Mouse (Mus musculus): Measurements from ENCODE around the gene Pcbp2.

The Pcbp2 gene

DNA sequence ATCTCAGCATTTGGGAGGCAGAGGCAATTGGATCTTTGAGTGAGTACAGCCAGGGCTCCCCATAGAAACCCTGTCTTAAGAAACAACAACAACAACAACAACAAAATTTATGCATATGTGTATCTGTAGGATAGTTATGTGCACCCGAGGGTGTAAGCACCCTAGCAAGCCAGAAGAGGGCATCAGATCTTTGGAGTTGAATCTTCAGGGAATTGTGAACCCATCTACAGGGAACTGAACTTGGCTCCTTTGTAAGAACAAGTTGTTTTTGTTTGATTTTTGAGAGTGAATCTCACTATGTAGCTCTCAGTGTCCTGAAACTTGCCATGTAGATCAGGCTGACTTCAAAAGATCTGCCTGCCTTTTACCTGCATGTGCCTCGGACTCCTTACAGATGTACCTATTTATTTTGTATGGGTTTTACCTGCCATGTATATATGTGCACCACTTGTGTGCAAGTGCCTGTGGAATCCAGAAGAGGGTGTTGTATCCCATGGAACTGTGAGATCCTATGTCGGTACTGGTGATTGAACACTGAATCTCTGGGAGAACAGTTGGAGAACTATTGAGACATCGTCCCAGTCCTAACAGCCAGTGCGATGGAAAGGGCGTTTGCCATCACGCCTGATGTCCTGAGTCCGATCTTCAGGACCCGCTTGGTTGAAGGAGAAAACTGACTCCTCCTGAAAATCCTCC, 1.5 kb upstream of the Pcbp2 start:
- no peak for DNase-seq (ENCODE audit: low spot score)

DNA sequence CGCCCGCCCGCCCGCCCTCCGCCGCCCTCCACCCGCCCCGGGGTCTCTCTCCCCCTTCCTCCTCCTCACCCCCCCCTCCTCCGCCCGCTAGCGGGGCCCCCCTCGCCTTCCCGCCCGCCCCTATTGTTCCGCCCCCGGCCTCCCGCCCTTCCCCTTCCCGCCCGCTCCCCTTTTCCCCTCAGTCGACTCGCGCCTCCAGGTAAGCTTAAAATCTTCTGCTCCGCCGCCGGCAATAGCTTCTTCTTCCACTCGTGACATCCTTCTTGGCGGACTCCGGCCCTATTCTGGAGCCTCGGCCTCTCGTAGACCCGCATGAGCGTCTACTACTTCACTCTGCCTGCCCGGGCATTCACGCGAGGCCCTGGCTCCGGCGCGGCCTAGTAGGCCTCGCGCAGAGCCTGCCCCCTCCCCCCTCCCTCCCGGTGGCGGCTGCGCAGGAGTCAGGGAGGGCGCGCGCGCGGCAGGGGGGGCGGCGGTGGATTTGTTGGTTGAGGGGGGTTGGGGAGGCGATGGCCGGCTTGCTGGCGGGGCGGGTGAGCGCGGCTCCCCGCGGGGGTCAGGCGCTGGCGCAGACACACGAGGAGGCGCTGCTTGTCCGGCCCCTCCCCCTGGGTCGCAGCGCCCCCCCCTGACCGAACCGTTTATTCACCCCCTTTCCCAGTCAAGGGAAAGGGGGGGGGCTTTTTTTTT, 411 bp downstream of the Pcbp2 start:
- DNase-seq (ENCODE audit: low spot score): peak; percentile 63

DNA sequence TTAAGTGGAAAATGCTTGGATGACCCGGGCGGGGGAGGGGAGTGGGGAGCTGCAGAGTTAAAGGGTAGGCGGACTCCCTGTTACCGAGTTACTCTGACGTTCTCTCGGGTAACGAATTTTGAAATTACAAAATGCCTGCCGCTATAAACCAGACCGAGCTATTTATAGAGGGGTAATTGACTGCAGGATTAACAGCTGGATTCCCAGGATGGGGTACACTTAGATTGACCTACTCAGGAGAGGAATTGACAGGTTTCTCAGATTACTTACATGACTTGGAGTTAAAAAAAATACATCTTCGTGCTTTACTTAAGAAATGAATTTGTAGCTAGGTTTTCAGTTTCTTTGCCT, 931 bp downstream of the Pcbp2 start:
- no peak for DNase-seq (ENCODE audit: low spot score)

DNA sequence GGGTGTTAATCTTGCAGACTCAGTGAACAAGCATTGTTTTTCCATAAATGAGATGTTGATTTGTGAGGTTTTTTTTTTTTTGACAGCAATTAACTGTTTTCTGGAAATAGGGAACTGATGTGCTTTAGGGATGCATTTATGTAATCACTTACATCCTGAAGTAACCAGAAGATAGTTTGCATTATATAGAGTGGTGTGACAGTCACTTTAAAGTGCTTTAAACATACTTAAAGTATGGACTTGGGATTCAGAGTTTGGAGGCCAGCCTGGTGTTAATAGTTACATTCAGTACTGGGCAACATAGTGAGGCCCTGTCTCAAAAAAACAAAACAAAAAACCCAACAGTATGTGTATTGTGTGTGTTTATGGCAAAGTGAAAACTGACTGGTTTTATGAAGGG, 1.4 kb downstream of the Pcbp2 start:
- DNase-seq (ENCODE audit: low spot score): no peak

DNA sequence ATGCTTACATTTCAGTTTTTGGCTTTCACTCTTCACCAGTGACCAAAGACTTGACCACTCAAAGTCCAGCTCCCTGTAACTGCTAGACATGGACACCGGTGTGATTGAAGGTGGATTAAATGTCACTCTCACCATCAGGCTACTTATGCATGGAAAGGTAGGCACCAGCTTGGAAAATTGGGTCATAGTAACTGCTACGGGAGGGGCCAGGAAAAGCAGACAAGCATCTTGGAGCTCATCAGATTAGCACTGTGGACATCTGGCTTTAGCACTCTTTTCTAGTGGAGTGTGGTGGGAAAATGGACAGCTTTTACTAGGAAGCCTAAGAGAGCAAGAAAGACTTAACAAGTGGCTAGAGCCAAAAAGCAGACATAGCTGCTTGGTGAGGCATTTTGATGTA, 2.9 kb downstream of the Pcbp2 start:
- no peak for DNase-seq (ENCODE audit: low spot score)

DNA sequence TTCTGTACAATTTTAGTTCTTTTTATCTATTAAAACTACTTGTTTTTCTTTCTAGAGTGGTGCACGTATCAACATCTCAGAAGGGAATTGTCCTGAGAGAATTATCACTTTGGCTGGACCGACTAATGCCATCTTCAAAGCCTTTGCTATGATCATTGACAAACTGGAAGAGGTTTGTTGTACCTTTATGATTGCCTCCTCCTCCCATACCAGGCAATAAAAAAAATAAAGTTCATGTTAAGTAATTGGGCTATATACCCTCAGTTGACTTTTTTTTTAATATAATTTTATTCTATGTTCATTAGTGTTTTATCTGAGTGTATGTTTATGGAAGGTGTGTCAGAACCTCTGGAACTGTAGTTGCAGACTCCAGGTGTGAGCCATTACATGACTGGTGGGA, 4.2 kb downstream of the Pcbp2 start:
- no peak for DNase-seq (ENCODE audit: low spot score)

DNA sequence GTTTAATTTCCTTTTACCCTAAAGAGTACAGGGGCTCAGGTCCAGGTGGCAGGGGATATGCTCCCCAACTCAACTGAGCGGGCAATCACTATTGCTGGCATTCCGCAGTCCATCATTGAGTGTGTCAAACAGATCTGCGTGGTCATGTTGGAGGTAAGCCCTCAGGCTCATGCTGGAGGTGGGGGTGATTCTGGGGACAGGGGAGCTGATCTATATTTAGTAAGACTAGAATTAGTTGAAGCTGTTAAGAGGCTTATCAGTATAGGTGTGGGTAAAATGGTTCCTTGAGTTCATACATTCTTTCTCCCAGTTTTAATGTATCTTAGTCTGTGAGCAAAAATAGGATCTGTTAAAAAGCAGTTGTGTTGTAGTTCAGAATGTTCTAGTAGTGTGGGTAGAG, 12.8 kb downstream of the Pcbp2 start:
- no peak for DNase-seq (ENCODE audit: low spot score)

DNA sequence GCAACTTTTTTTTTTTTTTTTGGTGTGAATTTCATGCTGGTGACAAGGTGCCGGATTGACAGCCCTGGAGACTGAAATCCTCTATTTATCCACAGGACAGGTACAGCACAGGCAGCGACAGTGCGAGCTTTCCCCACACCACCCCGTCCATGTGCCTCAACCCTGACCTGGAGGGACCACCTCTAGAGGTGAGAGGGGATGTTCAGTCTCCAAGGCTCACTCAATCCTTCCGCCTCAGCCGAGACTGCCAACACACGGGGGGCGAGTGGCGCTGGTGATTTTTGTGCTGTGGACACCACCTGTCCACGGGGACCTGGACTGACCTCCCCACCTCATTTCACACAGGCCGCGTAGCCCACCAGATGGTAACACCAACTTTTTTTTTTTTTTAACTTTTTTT, 15.5 kb downstream of the Pcbp2 start:
- DNase-seq (ENCODE audit: low spot score): no peak

DNA sequence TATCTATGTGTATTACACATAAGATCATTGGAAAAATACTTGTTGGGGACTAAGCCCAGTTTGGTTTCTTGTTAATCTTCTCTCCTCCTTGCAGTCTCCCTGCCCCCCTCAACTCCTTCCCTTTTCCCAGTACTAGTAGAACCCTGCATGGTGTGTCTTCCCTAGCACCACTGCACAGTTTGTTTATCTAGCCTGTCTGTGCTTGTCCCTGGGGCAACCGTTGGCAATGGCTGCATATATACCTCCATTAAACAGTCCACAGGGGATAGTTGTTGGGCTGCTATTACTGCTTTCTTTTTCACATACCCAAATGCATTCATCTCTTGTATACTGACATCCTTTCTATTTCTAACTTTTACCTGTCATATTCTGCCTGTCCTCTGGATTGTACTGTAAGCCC, 17.3 kb downstream of the Pcbp2 start:
- DNase-seq (ENCODE audit: low spot score): no peak

DNA sequence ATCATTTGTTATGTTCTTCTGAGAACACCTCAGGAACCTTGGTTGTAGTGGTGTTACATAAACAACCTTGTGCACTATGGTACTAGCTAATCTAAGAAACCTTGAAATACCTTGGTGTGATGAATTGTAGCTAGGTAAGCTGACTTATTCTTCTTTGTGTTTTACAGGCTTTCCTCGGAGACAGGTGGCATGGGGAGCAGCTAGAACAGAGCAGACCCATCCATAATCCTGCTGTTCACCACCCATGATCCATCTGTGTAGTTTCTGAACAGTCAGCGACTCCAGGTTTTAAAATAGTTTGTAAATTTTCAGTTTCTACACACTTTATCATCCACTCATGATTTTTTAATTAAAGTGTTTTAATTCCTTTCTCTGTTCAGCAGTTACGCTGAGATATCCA, 28.0 kb downstream of the Pcbp2 start:
- DNase-seq (ENCODE audit: low spot score): no peak

DNA sequence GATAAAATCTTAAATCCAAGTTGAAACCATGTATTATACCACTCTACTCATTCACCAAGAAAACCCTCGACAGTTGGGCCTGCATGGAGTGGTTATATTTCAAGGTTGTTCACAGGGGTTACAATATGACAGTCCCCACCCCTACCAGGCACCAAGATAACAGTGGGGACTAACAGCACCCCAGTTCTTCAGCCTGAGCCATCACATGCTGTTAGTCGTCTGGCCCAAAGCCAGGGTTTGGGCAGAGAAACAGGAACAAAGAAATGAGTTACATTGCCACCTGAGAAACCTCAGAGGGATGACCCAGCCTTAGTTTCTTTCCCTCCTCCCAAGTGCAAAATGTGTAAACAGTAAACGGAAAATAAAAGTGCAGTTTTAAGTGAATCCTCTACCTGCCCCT, 29.0 kb downstream of the Pcbp2 start:
- DNase-seq (ENCODE audit: low spot score): no peak

DNA sequence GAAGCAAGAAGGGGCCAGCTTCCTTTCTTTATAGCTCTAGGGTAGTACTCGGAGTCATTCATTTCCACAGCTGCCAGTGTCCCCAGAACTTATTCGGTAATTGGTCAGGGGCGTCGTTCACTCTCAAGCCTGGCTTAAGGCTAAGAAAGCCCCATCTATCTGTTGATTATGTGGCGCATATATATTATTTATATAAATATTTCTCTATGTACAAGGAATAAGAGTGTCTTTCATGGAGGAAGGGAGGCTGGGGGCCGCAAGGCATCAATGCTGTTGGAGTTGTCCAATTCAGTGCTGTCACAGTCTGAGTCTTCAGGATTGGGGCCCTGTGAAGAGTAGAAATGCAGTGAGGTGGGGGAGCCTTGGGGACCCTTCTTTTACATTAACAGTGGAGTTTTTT, 29.5 kb downstream of the Pcbp2 start:
- no peak for DNase-seq (ENCODE audit: low spot score)

DNA sequence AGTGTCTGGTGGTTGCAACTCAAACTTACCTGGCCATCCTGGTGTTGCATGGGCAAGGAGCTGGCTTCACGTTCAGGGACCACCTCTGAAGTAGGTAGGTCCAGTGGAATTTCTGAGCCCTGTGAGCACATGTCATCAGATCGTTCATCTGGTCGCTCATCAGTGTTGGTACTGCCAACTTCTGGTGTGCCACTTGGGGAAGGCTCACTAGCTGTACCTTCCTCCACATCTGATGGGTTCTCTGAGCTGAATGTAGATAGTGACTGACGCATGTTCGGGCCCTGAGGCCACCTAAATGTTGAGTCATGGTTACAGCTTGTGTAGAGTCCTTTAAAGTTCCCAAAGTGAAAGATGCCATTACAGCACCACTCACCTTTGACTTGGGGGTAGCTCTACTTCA, 30.1 kb downstream of the Pcbp2 start:
- no peak for DNase-seq (ENCODE audit: low spot score)

DNA sequence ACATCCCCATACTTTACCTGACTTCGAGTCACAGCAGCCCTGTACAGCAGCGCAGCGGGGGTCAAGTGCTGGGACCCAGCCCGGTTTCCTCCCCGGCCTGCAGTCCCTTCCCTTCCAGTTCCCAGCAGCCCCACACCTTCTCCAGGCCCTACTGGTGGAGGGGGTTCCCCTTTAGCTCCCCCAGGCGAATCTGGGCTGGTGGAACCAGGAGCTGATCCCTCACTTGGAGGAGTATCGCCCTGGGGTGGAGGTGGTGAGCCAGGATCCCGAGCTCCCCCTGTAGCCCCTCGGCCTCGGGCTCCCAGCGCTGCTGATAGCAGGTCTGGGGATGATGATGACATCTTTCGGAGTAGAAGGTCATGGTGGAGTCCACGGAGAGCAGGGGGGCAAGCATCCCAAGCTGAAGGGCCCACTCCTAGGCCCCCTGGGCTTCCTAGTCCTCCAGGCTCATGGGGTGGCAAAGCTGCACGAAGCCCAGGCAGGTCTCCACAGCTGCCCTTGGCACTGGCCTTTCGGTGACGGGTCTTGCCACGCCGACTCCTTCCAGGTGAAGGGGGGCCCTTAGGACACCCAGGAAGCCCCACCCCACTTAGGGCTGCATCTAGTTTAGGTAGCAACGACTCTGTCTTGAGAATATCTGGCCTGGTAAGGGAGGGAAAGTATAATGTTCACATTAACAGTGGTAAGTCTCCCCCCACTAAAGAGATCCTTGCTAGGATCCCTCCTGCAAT, 30.9 kb downstream of the Pcbp2 start:
- no peak for DNase-seq (ENCODE audit: low spot score)

DNA sequence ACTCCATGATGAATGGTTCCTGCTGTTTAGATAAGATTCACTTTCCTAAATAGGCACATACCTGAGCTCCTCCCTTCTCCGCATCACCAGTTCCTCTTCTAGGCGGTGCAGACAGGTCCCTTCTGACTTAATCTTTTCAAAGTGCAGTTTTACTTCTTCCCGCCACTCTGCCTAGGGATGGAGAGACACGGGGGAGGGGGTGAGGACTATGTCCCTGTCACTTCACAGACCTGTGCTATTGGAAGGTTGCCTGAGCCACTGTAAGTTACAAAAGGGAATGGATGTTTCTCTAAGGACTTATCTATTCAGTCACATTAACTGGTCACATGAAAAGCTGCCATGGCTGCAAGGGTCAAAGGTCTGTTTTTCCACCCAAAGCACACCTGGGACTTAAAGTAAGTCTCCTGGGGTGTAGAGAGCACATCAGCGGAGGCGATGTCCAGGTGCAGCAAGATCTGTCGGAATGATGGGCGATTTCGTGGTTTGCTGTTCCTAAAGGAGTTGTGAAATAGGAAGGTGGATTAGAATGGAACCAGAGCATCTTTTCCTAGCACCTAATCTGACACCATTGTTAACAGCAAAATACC, 32.0 kb downstream of the Pcbp2 start:
- DNase-seq (ENCODE audit: low spot score): no peak

DNA sequence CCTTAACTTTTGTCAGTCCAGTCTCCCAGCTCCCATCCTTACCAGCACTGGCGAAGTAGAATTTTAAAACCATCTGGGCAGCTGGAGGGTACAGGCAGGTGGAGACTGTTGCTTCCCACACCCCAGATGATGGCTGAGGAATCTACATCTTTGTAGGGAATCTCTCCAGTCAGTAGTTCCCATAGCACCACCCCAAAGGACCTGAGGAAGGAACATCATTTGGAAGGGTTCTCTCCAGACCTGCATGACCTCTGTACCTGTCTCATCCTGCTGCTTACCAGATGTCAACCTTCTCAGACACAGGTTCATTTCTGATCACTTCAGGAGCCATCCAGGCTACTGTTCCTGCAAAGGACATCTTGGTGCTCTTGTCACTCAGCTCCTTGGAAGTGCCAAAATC, 33.1 kb downstream of the Pcbp2 start, which contains the start of gene Gm10337:
TSS of gene Gm10337 (plus strand) at position 276 of the 400 bp plus-strand sequence.
- DNase-seq (ENCODE audit: low spot score): no peak

DNA sequence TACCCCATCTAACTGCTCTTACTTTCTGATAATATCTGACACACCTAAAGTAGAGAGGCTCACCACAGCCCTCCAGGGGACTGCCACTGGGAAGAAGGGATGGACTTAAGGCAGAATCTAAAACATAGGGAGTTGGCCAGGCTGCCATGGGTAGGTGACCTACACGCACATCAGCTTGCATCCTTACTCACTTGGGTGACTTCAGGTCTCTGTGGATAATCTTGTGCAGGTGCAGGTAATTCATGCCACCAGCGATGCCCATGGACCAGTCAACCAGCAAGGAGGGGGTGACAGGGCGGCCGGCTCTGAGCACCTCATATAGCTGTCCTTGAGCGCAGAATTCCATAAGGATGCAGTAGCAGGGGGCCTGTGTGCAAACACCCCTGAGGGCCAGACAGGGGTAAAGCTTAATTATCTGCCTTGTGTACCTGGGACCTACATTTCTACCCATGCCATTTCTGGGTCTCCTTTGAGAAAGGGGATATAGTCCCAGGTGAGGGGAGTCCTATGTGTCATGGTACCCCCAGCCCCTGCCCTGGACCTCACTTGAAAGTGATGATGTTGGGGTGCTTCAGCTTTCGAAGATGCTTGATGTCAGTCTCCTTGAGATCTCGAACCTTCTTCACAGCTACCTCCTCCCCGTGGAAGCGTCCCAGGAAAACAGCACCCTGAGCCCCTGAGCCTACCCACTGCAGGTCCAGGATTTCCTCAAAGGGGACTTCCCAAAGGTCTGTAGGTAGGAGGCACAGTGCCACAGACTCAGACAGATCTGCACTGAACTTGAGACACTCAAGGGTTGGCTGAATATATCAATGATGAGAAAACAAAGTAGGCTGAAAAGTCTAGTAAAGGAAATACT, 33.8 kb downstream of the Pcbp2 start:
- no peak for DNase-seq (ENCODE audit: low spot score)

DNA sequence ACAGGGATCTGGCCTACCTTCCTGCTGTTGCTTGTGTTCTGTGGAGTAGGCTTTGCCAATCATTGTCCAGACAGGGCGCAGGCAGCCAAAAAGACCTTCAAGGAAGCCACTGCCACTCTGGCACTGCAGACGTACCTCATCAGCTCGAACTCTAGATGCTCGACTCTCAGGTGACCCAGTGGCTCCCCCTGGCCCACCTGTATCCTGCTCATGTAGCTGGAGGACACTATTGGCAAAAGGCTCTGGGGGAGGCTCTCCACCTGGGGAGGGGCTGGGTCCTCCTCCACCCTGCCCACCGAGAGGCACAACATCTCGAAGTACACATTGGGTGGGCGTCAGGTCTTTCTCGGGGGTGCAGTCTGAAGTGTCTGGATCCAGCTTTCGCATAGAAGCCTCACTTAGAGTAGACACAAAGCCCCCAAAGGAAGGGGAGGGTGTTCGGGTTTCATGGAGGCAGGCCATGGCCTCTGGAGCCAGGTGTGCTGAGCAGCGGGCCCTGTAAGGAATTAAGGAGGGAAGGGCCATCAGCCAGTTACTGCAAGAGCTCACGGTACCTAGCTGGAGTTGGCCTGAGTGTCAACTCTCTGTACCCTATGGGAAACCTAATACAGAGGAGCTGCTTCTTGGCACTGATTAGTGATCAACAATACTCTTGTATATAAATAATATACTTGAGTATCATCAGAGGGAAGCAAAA, 34.9 kb downstream of the Pcbp2 start:
- no peak for DNase-seq (ENCODE audit: low spot score)

DNA sequence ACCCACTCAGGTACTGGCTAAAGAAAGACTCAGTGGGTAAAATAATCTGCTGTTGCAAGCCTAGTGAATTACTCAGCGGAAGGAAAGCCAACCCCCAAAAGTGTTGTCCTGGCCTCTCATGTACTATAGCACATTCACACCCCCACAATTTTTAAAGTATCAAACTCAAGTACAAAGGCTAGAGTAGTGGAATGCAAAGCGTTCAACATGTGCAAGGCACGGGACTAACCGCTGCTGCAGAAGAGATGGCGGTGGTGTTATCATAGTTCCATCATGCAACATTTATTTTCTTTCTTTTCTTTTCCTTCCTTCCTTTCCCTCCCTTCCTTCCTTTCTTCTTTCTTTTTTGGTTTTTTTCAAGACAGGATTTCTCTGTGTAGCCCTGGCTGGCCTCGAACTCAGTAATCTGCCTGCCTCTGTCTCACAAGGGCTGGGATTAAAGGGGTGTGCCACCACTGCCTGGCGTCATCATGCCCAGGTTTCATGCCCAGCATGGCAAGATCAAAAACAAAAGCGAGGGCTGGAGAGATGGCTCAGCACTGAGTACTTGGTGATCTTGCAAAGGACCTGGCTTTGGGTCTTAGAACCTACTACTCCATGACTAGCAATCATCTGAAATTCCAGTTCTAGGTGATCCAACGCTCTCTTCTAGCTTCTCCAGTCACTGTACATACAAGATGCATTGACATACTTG, 35.6 kb downstream of the Pcbp2 start:
- no peak for DNase-seq (ENCODE audit: low spot score)

DNA sequence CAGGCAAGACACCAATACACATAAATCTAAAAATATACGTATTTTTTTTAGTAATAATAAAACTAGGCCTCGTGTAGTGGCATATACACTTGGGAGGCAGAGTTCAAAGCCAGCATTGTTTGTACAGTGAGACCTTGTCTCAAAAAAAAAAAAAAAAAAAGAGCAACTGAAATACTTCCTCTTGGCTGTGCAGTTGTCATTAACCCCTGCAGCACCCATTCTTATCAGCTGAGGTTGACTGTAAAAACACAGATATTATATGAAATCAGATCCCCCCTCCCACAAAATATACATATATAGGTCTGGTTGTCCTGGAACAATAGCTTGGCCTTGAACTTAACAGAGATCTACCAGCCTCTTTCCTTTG, 36.1 kb downstream of the Pcbp2 start:
- no peak for DNase-seq (ENCODE audit: low spot score)

DNA sequence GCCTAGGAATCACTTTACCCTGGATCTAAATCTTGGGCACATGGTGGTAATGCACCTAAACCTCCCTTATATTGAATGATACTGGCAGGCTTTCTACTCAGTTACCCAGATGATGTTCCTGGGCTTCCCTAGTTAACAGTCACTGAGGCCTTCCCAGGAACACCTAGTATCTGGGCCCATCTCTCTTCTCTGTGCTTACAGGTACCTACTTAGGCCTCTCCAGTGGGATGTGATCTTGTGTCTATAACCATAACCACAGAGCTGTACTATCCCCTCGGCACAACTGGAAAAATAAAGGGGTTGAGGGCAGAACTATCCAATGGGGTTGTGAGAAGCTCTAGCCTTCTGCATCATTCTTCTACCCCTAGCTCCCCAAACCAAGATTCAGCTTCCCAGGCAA, 36.5 kb downstream of the Pcbp2 start:
- no peak for DNase-seq (ENCODE audit: low spot score)

All from spleen, adult 12 weeks (tissue).